Mouse (Mus musculus) left cerebral cortex, postnatal 14 days (tissue): ENCODE data around the gene Pla2g15. TPM values are rescaled to one million over a fixed set of nuclear protein-coding genes. Genes with fewer than 3 reads are reported as not detected.

Experiments
- DNase-seq, 2 experiments: peaks; one replicate each; pipeline ENCODE4 v3.0.0; 2021 to 2022; ENCODE audit warnings: low spot score in 2 of 2, mixed read lengths in 1 of 2
- intact Hi-C: fragments of 180-260 bp; cut with DNase I; formaldehyde crosslinking; loops from one replicate; pipeline ENCODE4 v1.15.1; 2025
- long read RNA-seq, 2 experiments: library from polyadenylated mRNA; stranded (forward); transcript quantifications; one replicate each; pipeline ENCODE4 v2.0.0; 2021
- total RNA-seq, 2 experiments: library from RNA; stranded (reverse); gene quantifications; 2 replicates each; pipeline ENCODE4 v1.2.3; 2021

Pla2g15 gene
- 10 to 100 TPM; 23.0 to 25.3 TPM for total RNA-seq
- long read RNA-seq, experiment 1, transcript Pla2g15-201 (6 exons, 2,706 nt) = major isoform, 21 of 33 reads
- long read RNA-seq, experiment 1, transcript Pla2g15-204 (6 exons, 2,578 nt) = minor isoform, 9 of 33 reads
- long read RNA-seq, experiment 1, partial matches to known transcripts = 2 of 33 reads
- long read RNA-seq, experiment 1, other reads (novel, unspliced or antisense) = 1 of 33 reads
- long read RNA-seq, experiment 2, transcript Pla2g15-201 (6 exons, 2,706 nt) = major isoform, 10 of 19 reads
- long read RNA-seq, experiment 2, partial matches to known transcripts = 4 of 19 reads
- long read RNA-seq, experiment 2, other reads (novel, unspliced or antisense) = 1 of 19 reads

GRCm38 (mm10) chr8:106149801-106150652, at the start of gene Pla2g15:
TSS of gene Pla2g15 (plus strand) at chr8:106150399.
- DNase-seq = peak; percentile 94
- intact Hi-C loops = loop anchor here (5.0 kb wide), 1 partner anchor 47 kb away; no protein-coding TSS in a partner anchor

GRCm38 (mm10) chr8:106102321-106102720, 47.9 kb upstream of the Pla2g15 start:
- no peak for DNase-seq
- intact Hi-C loops = no loop called here

GRCm38 (mm10) chr8:106103888-106104287, 46.3 kb upstream of the Pla2g15 start:
- intact Hi-C loops = no loop called here
- no peak for DNase-seq

GRCm38 (mm10) chr8:106106193-106106592, 44.0 kb upstream of the Pla2g15 start:
- DNase-seq = no peak
- intact Hi-C loops = no loop called here

GRCm38 (mm10) chr8:106108080-106108479, 42.1 kb upstream of the Pla2g15 start:
- no peak for DNase-seq
- intact Hi-C loops = no loop called here

GRCm38 (mm10) chr8:106108729-106109128, 41.5 kb upstream of the Pla2g15 start:
- no peak for DNase-seq
- intact Hi-C loops = no loop called here

GRCm38 (mm10) chr8:106112041-106112440, 38.2 kb upstream of the Pla2g15 start:
- intact Hi-C loops = no loop called here
- DNase-seq = no peak

GRCm38 (mm10) chr8:106112514-106112913, 37.7 kb upstream of the Pla2g15 start:
- no peak for DNase-seq
- intact Hi-C loops = no loop called here

GRCm38 (mm10) chr8:106115897-106116296, 34.3 kb upstream of the Pla2g15 start:
- no peak for DNase-seq
- intact Hi-C loops = no loop called here

- DNase-seq = no peak
- intact Hi-C loops = no loop called here
These were observed 26.8 kb upstream of the Pla2g15 start for GRCm38 (mm10) chr8:106123443-106123842.

- no peak for DNase-seq
- intact Hi-C loops = no loop called here
These were observed 24.1 kb upstream of the Pla2g15 start for GRCm38 (mm10) chr8:106126055-106126454.

GRCm38 (mm10) chr8:106127054-106127453, 23.1 kb upstream of the Pla2g15 start:
- intact Hi-C loops = no loop called here
- DNase-seq = no peak

- intact Hi-C loops = no loop called here
- no peak for DNase-seq
These were observed 22.3 kb upstream of the Pla2g15 start for GRCm38 (mm10) chr8:106127882-106128410.

- intact Hi-C loops = no loop called here
- DNase-seq = no peak
These were observed 20.8 kb upstream of the Pla2g15 start for GRCm38 (mm10) chr8:106129232-106129930.

- intact Hi-C loops = no loop called here
- no peak for DNase-seq
These were observed 20.2 kb upstream of the Pla2g15 start for GRCm38 (mm10) chr8:106129997-106130396.

GRCm38 (mm10) chr8:106130505-106130904, 19.7 kb upstream of the Pla2g15 start:
- no peak for DNase-seq
- intact Hi-C loops = no loop called here

GRCm38 (mm10) chr8:106131021-106131420, 19.2 kb upstream of the Pla2g15 start:
- intact Hi-C loops = no loop called here
- no peak for DNase-seq

- intact Hi-C loops = no loop called here
- no peak for DNase-seq
These were observed 18.5 kb upstream of the Pla2g15 start for GRCm38 (mm10) chr8:106131488-106132222.

- DNase-seq = no peak
- intact Hi-C loops = no loop called here
These were observed 17.8 kb upstream of the Pla2g15 start for GRCm38 (mm10) chr8:106132356-106132755.
